Mouse (Mus musculus): ENCODE measurements around the gene Olfr1276.

Olfr1276 gene

GRCm38 (mm10) chr2:111254216-111254615, at the start of gene Olfr1276:
Gene Olfr1276, plus strand, starts transcription at chr2:111254516.
- no peak for DNase-seq (ENCODE audit: low spot score)

DNA sequence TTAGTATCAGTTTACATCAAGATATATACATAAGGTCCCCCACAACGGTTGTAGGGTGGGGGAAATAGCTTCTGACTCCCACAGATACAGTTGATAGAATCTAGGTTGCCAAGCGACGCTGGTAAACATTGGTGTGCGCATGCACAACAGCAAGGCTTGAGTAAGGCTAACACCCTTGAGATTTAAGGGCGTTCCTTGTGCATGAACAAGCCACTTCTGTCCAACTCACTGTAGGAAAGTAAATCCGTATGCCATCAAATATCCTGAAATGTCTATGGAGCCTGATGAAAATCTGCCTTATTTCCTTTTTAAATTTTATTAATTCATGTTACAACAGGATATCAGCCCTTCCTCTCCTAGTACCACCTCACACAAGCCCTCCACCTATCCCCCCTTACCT, 24.8 kb upstream of the Olfr1276 start, which contains the start of gene 4930430A15Rik:
Gene 4930430A15Rik (minus strand): TSS at position 101 of the 400 bp plus-strand sequence.
- no peak for DNase-seq (ENCODE audit: low spot score)

DNA sequence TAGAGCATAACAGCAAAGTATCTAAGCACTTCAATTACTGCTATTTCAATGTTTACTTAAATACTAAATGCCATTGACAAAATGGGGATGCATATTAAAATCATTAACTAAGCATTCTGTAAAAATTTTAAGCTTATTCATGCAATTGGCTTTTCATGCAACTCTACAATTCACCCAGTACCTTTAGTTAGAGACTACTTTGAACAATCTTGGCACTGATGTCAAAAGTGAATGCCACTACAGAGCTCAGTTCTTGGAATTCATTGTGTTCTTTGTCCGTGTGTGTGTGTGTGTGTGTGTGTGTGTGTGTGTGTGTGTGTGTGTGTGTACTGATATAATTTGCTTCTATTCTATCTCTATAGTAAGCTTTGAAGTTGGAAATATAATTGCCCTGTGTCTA, 19.1 kb upstream of the Olfr1276 start, which contains the start of gene Olfr1275:
Gene Olfr1275 (minus strand): TSS at position 101 of the 400 bp plus-strand sequence.
- DNase-seq (ENCODE audit: low spot score), result no peak

DNA sequence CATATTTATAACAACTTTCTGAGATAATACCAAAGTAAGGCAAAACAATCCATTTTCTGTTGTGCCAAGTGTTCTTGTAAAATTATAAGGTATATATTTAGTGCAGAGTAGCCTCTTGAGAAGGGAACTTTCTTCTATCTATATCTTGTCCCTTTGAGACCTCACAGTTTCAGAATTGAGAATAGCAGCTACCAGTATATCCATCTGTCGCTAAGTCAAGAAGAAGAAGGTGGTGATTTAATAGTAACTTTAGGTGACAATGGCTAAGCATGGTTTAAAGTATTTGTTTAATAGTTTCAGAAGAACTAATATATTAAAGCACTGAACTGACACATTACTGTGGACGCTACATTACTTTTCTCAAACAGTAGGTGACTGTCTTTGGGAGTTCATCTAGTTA, 19.7 kb downstream of the Olfr1276 start, which contains the start of gene Olfr1277:
Gene Olfr1277 (minus strand): TSS at position 101 of the 400 bp plus-strand sequence.
- DNase-seq (ENCODE audit: low spot score), result no peak

- no peak for DNase-seq (ENCODE audit: low spot score)
Observed at GRCm38 (mm10) chr2:111289836-111290235, 35.5 kb downstream of the Olfr1276 start, which contains the start of gene Olfr1278. Gene Olfr1278, plus strand, starts transcription at chr2:111290136.

DNA sequence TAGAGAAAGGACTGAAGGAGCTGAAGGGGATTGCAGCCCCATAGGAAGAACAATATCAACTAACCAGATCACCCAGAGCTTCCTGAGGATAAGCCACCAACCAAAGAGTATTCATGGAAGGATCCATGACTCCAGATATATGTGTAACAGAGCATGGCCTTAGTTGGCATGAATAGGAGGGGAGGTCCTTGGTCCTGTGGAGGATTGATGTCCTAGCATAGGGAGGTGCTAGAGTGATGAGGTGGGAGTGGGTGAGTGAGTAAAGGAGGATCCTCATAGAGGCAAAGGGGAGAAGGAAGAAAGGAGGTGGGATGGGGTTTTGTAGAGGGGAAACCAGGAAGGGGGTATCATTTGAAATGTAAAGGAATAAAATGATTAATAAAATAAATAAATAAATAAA, 44.2 kb downstream of the Olfr1276 start:
- no peak for DNase-seq (ENCODE audit: low spot score)

- no peak for DNase-seq (ENCODE audit: low spot score)
Observed at GRCm38 (mm10) chr2:111300374-111300773, 46.1 kb downstream of the Olfr1276 start, which contains the start of gene Olfr1279. Gene Olfr1279, plus strand, starts transcription at chr2:111300635.
